Mouse (Mus musculus): ENCODE data around the gene Rad50. TPM values are rescaled to one million over a fixed set of nuclear protein-coding genes. Genes with fewer than 3 reads are reported as not detected.

Rad50 gene
- total and polyA plus RNA-seq, 2 experiments from 2014 or later = 9.2 to 11.8 TPM

DNA sequence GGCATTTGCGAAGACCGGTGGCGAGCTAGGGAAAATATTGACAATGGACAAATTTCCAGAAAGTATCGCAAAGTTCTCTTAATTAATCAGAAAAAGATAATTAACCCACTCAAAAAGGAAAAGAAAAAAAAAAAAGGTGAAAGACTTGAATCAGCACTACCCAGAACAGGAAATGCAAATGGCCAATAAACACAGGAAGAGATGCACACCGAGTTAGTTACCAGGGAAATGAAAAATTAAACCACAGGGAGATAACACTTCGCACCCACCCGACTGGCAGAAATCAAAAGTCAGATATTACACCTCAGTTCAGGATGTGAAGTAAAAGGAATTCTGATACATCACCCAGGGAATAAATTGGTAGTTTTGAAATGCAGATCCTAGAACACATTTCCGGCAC is 25.1 kb upstream of the Rad50 start:
- no peak for TF ChIP-seq CTCF (IDR thresholded peaks at IDR 0.05; ENCODE audit: low read depth)
- WGBS = 90% methylated on average over 8 of the region's 8 CpGs
- H3K4me1 ChIP-seq (ENCODE audit: insufficient read depth) = no peaks in the 10 kb centered on the region

DNA sequence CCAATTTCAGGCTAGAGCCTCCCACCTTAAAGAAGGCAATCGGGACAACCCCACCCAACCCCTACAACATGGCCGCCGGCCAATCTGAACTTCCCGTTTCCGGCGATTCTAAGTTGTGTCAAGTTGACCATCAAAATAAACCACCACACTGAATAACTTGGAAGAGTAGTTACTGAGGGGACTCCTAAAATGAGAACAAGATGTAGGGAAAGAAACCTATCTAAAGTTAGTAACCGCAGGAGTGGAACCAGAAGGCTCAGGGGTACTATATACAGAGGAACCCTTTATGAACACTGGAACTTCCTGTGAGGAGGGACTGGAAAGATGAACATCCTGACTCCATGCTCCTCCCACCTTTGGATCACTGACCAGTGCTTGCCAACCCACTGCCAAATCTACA is 24.3 kb upstream of the Rad50 start:
- TF ChIP-seq CTCF (IDR thresholded peaks at IDR 0.05; ENCODE audit: low read depth) = no peak
- Histone ChIP-seq H3K27ac (ENCODE audit: low read depth, low read length) (no peak overlapping the region), H3K36me3 (ENCODE audit: insufficient read depth) (no peaks in the 10 kb centered on the region), H3K4me1 (ENCODE audit: insufficient read depth) (no peaks in the 10 kb centered on the region), H3K4me3 (ENCODE audit: low read depth, low read length) (no peak overlapping the region), H3K9me3 (ENCODE audit: low read length) (no peaks in the 10 kb centered on the region), H3K4me2 (ENCODE audit: low read depth) (no peak overlapping the region), H3K27me3 (ENCODE audit: insufficient read depth, low read length) (no peaks in the 10 kb centered on the region), H3K9ac (no peak overlapping the region)
- ATAC-seq (no peak), DNase-seq (no peak)
- whole genome bisulfite sequencing = 98% methylated on average over 7 of the region's 7 CpGs

More for the DNA sequence above, 25.1 kb upstream of the Rad50 start:
- Histone ChIP-seq H3K4me3 (ENCODE audit: low read depth, low read length) (no peak overlapping the region), H3K9ac (no peak overlapping the region), H3K36me3 (ENCODE audit: insufficient read depth) (no peaks in the 10 kb centered on the region), H3K27me3 (ENCODE audit: insufficient read depth, low read length) (no peaks in the 10 kb centered on the region), H3K9me3 (ENCODE audit: low read length) (no peaks in the 10 kb centered on the region), H3K4me2 (ENCODE audit: low read depth) (no peak overlapping the region), H3K27ac (ENCODE audit: low read depth, low read length) (no peak overlapping the region)
- no peak for ATAC-seq
- DNase-seq = no peak

DNA sequence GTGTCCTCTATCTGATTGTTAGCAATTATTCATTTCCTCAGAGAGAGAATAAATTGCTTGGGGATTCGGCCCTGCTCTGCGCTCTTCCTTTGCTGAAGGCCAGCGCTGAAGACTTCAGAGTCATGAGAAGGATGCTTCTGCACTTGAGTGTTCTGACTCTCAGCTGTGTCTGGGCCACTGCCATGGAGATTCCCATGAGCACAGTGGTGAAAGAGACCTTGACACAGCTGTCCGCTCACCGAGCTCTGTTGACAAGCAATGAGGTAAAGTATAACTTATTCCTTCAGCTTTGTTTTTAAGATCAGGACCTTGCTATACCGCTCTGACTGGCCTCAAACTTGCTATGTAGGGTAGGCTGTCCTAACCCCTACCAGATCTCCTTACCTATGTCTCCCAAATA is 13.6 kb upstream of the Rad50 start, which contains the start of gene Il5:
TSS of gene Il5 (plus strand) at position 80 of the 400 bp plus-strand sequence.
- no peak within 1 kb of the TSS for H3K9ac ChIP-seq
- 88% methylated on average over 6 of the region's 6 CpGs for WGBS
- no peaks in the 10 kb centered on the region for H3K27me3 ChIP-seq (ENCODE audit: insufficient read depth, low read length)
- H3K4me1 ChIP-seq (ENCODE audit: insufficient read depth) = no peaks in the 10 kb centered on the region
- no peak for ATAC-seq
- H3K4me3 ChIP-seq (ENCODE audit: low read depth, low read length) = no peak within 1 kb of the TSS
- no peaks in the 10 kb centered on the region for H3K9me3 ChIP-seq (ENCODE audit: low read length)
- no peak within 1 kb of the TSS for H3K27ac ChIP-seq (ENCODE audit: low read depth, low read length)
- H3K4me2 ChIP-seq (ENCODE audit: low read depth) = no peak within 1 kb of the TSS
- TF ChIP-seq CTCF (IDR thresholded peaks at IDR 0.05; ENCODE audit: low read depth) = no peak
- no peak for DNase-seq
- no peaks in the 10 kb centered on the region for H3K36me3 ChIP-seq (ENCODE audit: insufficient read depth)

DNA sequence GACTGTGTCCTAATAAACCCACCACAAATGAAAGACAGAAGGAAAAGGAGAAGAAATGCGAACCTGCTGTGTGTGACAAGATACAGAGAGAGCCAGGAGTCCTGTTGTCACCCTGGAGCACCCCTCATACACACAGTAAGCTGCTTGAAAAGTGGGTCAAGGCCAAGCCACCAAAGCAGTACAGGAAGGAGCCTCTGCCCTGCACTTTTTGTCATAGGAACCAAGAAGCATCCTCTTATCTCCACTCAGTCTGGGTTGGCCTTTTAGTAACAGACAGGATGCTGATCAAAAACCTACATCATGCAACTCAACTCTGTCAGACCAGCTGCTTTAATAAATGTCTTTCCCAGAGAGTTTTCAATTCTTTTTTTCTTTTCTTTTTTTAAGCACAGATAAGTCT is 12.6 kb upstream of the Rad50 start:
- DNase-seq (no peak), ATAC-seq (no peak)
- Histone ChIP-seq H3K4me1 (ENCODE audit: insufficient read depth) (no peaks in the 10 kb centered on the region), H3K36me3 (ENCODE audit: insufficient read depth) (no peaks in the 10 kb centered on the region), H3K27me3 (ENCODE audit: insufficient read depth, low read length) (no peaks in the 10 kb centered on the region), H3K4me2 (ENCODE audit: low read depth) (no peak overlapping the region), H3K27ac (ENCODE audit: low read depth, low read length) (no peak overlapping the region), H3K9ac (no peak overlapping the region), H3K9me3 (ENCODE audit: low read length) (no peaks in the 10 kb centered on the region), H3K4me3 (ENCODE audit: low read depth, low read length) (no peak overlapping the region)
- WGBS = 71% methylated on average over 1 of the region's 1 CpGs
- no peak for TF ChIP-seq CTCF (IDR thresholded peaks at IDR 0.05; ENCODE audit: low read depth)

DNA sequence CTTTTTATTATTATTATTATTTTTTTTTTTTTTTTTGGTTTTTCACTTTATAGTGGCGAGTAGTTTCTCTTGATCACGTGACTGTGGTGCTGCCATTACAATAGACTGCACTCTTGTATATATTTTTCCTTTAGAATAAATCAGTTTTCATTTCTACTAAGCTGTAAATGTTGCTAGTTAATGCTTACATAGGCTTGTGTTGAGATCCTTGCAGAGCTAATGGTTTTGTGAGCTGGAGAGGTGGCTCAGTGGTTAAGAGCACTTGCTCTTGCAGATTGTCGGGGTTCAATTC is 545 bp upstream of the Rad50 start:
- peak overlapping the region; percentile 83 for H3K4me2 ChIP-seq (ENCODE audit: low read depth)
- ATAC-seq (no peak), DNase-seq (no peak)
- no peak overlapping the region for H3K9ac ChIP-seq
- 72% methylated on average over 3 of the region's 3 CpGs for WGBS
- H3K4me3 ChIP-seq (ENCODE audit: low read depth, low read length) = peak overlapping the region; percentile 77
- TF ChIP-seq CTCF (IDR thresholded peaks at IDR 0.05; ENCODE audit: low read depth) = no peak
- H3K36me3 ChIP-seq (ENCODE audit: insufficient read depth) = no peaks in the 10 kb centered on the region
- H3K4me1 ChIP-seq (ENCODE audit: insufficient read depth) = 0 out of 2 replicates have a peak, but pooled peaks cover 3% of the 10 kb centered on the region
- no peaks in the 10 kb centered on the region for H3K9me3 ChIP-seq (ENCODE audit: low read length)
- no peaks in the 10 kb centered on the region for H3K27me3 ChIP-seq (ENCODE audit: insufficient read depth, low read length)
- H3K27ac ChIP-seq (ENCODE audit: low read depth, low read length) = no peak overlapping the region

DNA sequence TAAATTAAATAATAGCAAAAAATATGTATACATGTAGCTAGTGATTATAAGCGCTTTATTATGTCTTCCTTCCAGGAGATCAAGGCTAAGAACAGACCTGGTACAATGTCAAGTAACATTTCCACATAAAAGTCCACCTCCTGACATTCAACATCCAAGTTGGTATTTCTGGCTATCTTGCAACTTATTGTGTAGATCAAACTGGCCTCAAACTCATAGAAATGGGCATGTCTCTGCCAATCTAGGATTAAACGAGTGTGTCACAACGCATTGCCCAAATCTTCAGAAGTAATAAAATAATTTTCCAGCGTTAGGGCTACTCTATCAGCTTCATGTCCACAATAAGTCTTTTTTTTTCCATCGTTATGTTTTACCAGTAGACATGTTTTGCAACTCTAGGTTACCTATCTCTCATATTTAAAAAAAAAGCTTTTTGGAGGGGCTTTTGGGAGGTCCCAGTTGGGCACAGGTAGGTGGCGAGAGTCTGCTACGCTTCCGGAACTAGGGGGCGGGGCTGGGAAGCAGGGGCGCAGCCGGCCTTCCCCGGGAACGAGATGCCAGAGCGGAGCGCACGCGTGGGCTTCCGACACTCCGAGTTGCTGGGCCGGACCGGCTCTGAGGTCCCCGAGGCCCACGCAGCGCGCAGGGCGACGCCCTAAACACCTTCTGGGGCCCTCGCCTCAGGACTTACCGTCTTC is 734 bp downstream of the Rad50 start:
- peaks cover 2% of the 10 kb centered on the region; the same call in 1 of the 2 replicates for H3K36me3 ChIP-seq (ENCODE audit: insufficient read depth)
- H3K4me1 ChIP-seq (ENCODE audit: insufficient read depth) = 0 out of 2 replicates have a peak, but pooled peaks cover 3% of the 10 kb centered on the region
- H3K9ac ChIP-seq = peak overlapping the region; percentile 60
- DNase-seq (no peak), ATAC-seq (peak; percentile 66)
- H3K4me3 ChIP-seq (ENCODE audit: low read depth, low read length) = peak overlapping the region; percentile 77
- peak overlapping the region; percentile 60 for H3K27ac ChIP-seq (ENCODE audit: low read depth, low read length)
- H3K4me2 ChIP-seq (ENCODE audit: low read depth) = peak overlapping the region; percentile 83
- no peaks in the 10 kb centered on the region for H3K27me3 ChIP-seq (ENCODE audit: insufficient read depth, low read length)
- no peaks in the 10 kb centered on the region for H3K9me3 ChIP-seq (ENCODE audit: low read length)
- WGBS = 7% methylated on average over 29 of the region's 29 CpGs
- no peak for TF ChIP-seq CTCF (IDR thresholded peaks at IDR 0.05; ENCODE audit: low read depth)

DNA sequence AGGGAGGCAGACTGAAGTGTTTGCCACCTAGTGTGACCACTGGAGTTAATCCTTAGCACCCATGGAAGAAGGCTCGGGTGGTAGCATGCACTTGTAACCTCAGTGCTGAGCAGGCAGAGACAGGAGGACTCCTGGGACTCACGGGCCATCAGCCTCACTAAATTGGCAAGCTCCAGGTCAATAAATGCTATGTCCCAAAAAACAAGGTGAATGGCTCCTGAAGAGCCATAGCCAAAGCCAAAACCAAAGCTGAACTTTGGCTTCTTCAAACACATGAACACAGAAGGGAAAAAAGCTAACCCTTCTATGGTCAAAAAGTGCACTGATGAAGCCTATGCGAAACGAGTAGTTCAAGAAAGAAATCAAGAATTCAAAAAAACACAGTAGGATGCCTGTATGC is 7.8 kb downstream of the Rad50 start:
- H3K9ac ChIP-seq = no peak overlapping the region
- H3K4me3 ChIP-seq (ENCODE audit: low read depth, low read length) = no peak overlapping the region
- H3K4me1 ChIP-seq (ENCODE audit: insufficient read depth) = no peaks in the 10 kb centered on the region
- no peaks in the 10 kb centered on the region for H3K27me3 ChIP-seq (ENCODE audit: insufficient read depth, low read length)
- no peak for TF ChIP-seq CTCF (IDR thresholded peaks at IDR 0.05; ENCODE audit: low read depth)
- H3K36me3 ChIP-seq (ENCODE audit: insufficient read depth) = peaks cover 14% of the 10 kb centered on the region; the same call in 1 of the 2 replicates
- no peak overlapping the region for H3K27ac ChIP-seq (ENCODE audit: low read depth, low read length)
- 92% methylated on average over 4 of the region's 4 CpGs for WGBS
- no peaks in the 10 kb centered on the region for H3K9me3 ChIP-seq (ENCODE audit: low read length)
- no peak overlapping the region for H3K4me2 ChIP-seq (ENCODE audit: low read depth)
- no peak for ATAC-seq
- DNase-seq = no peak
